Mouse (Mus musculus) layer of hippocampus, adult 2 months (tissue): ENCODE data around the gene Sp9. TPM values are rescaled to one million over a fixed set of nuclear protein-coding genes. Genes with fewer than 3 reads are reported as not detected.

Experiments used
- DNase-seq, 2 experiments: peaks; one replicate each; pipeline ENCODE4 v3.0.0; 2022; ENCODE audit warnings: low spot score in 2 of 2
- H3K27ac ChIP-seq: fragments of 200-600 bp; 2 replicates; pipeline ENCODE4 v1.8.1; 2022
- H3K4me3 ChIP-seq: fragments of 200-600 bp; 2 replicates; pipeline ENCODE4 v1.8.1; 2022; ENCODE audit warnings: mild to moderate bottlenecking
- CTCF ChIP-seq: fragments of 200-600 bp; conservative IDR thresholded peaks from 2 replicates; pipeline ENCODE4 v1.8.1; 2022; ENCODE audit warnings: antibody characterized with exemption, mild to moderate bottlenecking, moderate library complexity
- total RNA-seq, 2 experiments: library from RNA; stranded (reverse); gene quantifications; 2 replicates each; pipeline ENCODE4 v1.2.3; 2021

Gene Sp9
- total RNA-seq, 2 experiments from 2014 or later = 3.8 to 4.3 TPM

- no peak for TF ChIP-seq CTCF
- DNase-seq = no peak
- no peak overlapping the region for H3K4me3 ChIP-seq
- no peak overlapping the region for H3K27ac ChIP-seq
Measured at GRCm38 (mm10) chr2:73301979-73302378, 30.3 kb downstream of the Sp9 start.

DNA sequence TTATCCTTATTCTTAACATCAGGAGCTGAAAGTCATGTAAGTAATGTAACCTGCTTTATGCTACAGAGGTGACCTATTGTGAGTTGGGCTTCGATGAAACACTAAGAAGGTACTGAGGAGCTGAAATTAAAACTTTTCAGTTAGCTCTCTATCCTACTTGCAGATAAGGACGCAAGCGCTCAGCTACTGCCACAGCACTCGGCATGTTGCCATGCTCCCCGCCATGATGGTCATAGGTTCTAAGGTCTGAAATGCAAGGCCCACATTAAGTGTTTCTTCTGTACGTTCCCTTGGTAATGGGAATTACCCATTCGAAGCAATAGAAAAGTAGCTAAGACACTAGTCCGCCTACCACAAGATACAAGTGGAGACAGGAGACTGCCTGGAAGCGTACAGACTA, 31.0 kb downstream of the Sp9 start:
- H3K4me3 ChIP-seq = no peak overlapping the region
- no peak overlapping the region for H3K27ac ChIP-seq
- TF ChIP-seq CTCF = no peak
- DNase-seq = no peak

DNA sequence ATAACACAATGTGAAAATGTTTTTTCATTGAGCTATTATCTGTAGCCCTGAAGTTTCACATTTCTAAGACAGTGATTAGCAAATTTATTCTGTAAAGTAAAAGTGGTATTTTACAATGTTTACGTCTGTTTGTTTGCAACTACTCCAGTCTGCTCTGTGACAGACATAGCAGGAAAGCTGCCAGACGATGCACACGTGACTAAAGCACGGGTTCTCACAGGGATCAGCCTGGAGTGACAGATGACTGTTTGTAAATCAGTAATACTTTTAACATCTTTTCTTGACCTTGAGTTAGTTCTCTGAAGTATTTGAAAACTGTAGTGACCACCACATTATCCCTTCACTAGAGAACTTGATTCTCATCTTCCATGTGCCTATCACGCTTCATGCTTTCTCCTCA, 32.8 kb downstream of the Sp9 start:
- no peak for DNase-seq
- no peak for TF ChIP-seq CTCF
- no peak overlapping the region for H3K4me3 ChIP-seq

GRCm38 (mm10) chr2:73306006-73306405, 34.3 kb downstream of the Sp9 start:
- TF ChIP-seq CTCF = no peak
- DNase-seq = no peak
- no peak overlapping the region for H3K4me3 ChIP-seq
- H3K27ac ChIP-seq = no peak overlapping the region

More for the DNA sequence above, 32.8 kb downstream of the Sp9 start:
- no peak overlapping the region for H3K27ac ChIP-seq

- Histone ChIP-seq H3K4me3 (peak within 1 kb of the TSS; percentile 96), H3K27ac (peak within 1 kb of the TSS; percentile 95)
- peak; percentile 22; the same call in 1 of the 2 replicates for TF ChIP-seq CTCF
- DNase-seq = peak; percentile 92 to 95
Measured at GRCm38 (mm10) chr2:73312152-73313116, 40.7 kb downstream of the Sp9 start, which contains the start of the genes Scrn3 and Cir1. TSS of gene Scrn3 (plus strand) at chr2:73312601. TSS of gene Cir1 (minus strand) at chr2:73312701.

DNA sequence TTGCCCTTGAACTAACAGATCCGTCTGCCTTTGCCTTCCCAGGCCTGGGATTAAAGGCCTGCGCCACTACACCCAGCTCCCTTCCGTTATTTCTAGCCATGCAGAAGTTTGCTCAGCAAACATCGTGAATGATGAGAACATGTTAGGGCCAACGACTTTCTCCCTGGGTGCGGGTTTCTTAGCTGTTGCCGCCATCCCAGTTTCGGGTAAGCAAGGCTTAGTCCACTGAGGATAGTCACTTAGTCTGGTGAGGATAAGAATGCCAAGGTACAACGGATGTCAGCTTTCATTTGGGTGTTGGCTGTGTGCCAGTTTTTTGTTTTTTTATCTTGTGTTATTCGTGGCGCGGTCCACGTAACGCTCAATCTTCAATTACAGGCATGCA, 41.4 kb downstream of the Sp9 start:
- H3K27ac ChIP-seq = peak overlapping the region; percentile 95
- no peak for TF ChIP-seq CTCF
- DNase-seq = no peak
- peak overlapping the region; percentile 96 for H3K4me3 ChIP-seq

GRCm38 (mm10) chr2:73314311-73314710, 42.6 kb downstream of the Sp9 start:
- Histone ChIP-seq H3K27ac (0 out of 2 replicates have a peak overlapping the region, but pooled peaks have one; percentile 95), H3K4me3 (no peak overlapping the region)
- no peak for DNase-seq
- no peak for TF ChIP-seq CTCF

DNA sequence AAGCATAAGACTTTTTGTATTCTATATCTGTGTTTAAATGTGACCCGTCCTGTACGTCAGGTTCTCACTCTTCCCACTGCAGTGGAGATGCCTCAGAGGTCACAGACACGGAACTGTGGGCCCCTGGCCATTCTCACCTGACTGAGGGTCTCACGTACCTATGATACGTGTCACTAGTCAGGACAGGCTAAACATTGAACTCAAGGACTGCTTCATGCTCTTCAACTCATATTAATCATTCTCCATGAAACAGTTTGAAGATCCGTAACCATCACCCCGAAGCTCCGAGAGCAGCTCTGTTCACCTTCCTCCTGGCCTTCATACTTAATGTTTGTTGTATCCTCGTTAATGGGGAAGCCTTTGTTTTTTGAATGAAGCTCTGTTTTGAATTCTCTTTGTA, 45.7 kb downstream of the Sp9 start:
- DNase-seq = no peak
- Histone ChIP-seq H3K4me3 (no peak overlapping the region), H3K27ac (no peak overlapping the region)
- no peak for TF ChIP-seq CTCF

- no peak overlapping the region for H3K4me3 ChIP-seq
- TF ChIP-seq CTCF = no peak
- no peak overlapping the region for H3K27ac ChIP-seq
Measured at GRCm38 (mm10) chr2:73319218-73319617, 47.5 kb downstream of the Sp9 start.

DNA sequence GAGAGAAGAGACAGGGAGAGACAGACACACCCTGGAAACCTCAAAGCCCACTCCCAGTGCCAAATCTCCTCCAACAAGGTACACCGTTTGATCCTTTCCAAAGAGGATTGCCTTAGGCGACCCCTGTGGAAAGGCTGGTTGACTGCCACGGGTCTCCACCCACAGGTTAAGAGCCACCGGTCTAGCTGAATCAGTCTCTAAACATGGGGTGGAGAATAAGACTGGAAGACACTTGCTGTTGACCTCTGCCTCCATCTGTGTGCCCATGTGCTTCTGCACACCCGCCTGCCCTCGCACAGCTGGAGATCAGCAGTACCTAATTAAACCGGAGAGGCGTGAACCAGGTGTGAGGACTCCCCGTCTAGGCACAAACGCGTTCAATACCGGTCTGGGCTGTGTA, 51.3 kb downstream of the Sp9 start:
- TF ChIP-seq CTCF = no peak
- DNase-seq = no peak
- Histone ChIP-seq H3K27ac (no peak overlapping the region), H3K4me3 (no peak overlapping the region)

More at GRCm38 (mm10) chr2:73319218-73319617, 47.5 kb downstream of the Sp9 start:
- DNase-seq = no peak

- no peak overlapping the region for H3K4me3 ChIP-seq
- no peak overlapping the region for H3K27ac ChIP-seq
Measured at GRCm38 (mm10) chr2:73325871-73326270, 54.1 kb downstream of the Sp9 start.

More at GRCm38 (mm10) chr2:73325871-73326270, 54.1 kb downstream of the Sp9 start:
- no peak for DNase-seq
- TF ChIP-seq CTCF = no peak

Other genes starting within 250 kb of the Sp9 start
- gene Ola1, start 53.0 kb upstream of the Sp9 start, total RNA-seq = 100 to 1,000 TPM; 119 to 123 TPM
- gene Scrn3, start 40.7 kb downstream of the Sp9 start, total RNA-seq = 10 to 100 TPM; 19.3 to 22.3 TPM
- gene Cir1, start 40.8 kb downstream of the Sp9 start, total RNA-seq = 10 to 100 TPM; 31.6 to 32.6 TPM
- 10 to 100 TPM; 58.1 to 65.6 TPM for gene Gpr155, start 114.6 kb downstream of the Sp9 start, total RNA-seq